Mouse (Mus musculus): ENCODE results near the gene Gng2. TPM values are rescaled to one million over a fixed set of nuclear protein-coding genes. Genes with fewer than 3 reads are reported as not detected.
"Not testable (repeated sequence)": the region's sequence is repeated elsewhere in the genome, so short reads cannot be mapped to it uniquely, and the experiment has no call there.

The Gng2 gene
- polyA plus RNA-seq, 1 experiment = 12.0 TPM

DNA sequence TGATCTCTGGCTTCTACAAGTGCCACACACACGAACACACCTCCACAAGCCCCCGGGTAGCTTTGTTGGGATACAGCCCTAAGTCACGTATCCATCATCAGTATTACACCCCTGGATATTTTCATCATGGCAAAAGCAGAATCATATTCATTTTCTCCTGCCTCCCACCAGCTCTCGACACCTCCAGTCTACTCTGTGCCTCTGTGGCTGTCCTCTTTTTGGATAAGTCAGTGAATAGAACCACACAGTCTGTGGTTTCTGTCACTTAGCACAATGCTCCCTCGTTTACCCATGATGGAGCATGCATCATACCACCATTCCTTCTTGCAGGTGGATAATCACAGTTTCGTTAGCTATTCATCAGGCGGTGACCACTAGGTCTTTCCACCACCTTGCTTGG lies 31.2 kb downstream of the Gng2 start:
- no peak for DNase-seq (ENCODE audit: low read depth, low spot score)
- 86% methylated on average over 7 of the region's 7 CpGs for WGBS

DNA sequence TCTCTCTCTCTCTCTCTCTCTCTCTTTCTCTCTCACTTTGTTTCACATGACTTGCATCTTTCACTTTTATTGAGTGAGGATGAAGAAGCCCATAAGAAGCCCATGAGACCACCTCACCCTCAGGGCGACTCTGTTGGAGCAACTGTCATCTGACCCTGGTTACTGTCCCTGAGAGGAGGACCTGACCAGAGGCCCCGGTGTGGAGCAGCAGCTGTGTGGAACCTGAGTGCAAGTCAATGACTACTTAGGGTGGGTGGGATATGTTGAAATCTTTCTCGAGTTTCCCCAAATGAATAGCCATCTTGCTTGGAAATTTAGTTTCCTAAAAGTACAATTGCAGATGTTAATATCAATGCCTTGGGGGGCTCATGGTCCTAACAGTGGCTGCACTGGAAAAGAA lies 34.7 kb downstream of the Gng2 start:
- no peak for DNase-seq (ENCODE audit: low read depth, low spot score)
- 76% methylated on average over 3 of the region's 3 CpGs for WGBS

DNA sequence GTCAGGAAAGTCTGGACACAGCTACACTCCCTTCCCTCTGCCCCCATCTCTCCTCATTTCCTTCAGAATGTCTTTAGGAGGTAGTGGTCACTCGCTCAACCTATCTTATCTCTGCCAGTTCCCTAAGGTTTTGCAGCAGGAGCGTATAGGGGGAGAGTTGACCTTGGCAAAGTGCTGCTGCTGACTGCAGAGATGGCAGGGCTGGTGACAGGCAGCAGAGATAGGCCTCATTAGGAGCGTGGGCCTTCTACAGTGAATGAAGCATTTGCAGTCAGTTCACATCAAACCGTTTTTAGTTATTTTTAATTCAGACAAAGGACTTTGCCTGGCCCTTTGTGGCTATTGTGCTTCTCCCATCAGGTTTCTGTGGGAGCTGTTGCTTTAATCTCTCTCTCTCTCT lies 35.1 kb downstream of the Gng2 start:
- DNase-seq (ENCODE audit: low read depth, low spot score) = no peak
- WGBS = 76% methylated on average over 4 of the region's 4 CpGs

DNA sequence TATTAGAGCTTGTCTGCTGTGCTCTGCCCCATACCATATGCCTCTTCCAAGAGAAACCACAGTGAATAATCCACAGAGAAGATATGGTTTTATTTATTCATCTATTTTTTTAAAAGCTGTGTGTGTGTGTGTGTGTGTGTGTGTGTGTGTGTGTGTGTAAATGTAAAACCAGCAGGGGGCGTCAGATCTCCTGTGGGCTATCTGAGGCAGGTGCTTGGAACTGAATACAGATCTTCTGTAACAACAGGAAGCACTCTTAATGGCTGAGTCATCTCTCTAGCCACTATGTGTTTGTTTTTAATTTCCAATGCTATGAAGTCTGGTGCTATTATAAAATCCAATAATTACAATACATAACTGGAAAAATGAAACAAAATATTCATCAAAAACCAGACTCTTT lies 37.4 kb downstream of the Gng2 start:
- DNase-seq (ENCODE audit: low read depth, low spot score) = no peak
- WGBS = 81% methylated on average over 1 of the region's 1 CpGs

DNA sequence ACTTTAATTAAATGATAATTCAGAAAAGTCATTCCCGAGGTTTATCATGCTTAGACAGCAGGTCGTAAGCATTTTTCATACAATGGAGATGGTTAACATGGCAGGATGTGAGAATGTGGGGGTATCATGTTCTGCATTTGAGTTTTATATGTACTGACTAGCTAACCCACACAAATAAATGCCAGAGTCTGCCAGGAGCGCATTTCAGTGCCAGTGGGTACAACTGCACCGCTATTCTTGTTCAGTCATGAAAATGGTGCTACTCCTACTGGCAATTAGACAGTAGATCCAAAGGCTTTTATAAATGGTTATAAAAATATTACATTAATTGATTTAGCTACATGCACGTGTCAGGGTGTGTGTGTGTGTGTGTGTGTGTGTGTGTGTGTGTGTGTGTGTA lies 38.9 kb downstream of the Gng2 start:
- no peak for DNase-seq (ENCODE audit: low read depth, low spot score)
- 79% methylated on average over 5 of the region's 5 CpGs for WGBS

DNA sequence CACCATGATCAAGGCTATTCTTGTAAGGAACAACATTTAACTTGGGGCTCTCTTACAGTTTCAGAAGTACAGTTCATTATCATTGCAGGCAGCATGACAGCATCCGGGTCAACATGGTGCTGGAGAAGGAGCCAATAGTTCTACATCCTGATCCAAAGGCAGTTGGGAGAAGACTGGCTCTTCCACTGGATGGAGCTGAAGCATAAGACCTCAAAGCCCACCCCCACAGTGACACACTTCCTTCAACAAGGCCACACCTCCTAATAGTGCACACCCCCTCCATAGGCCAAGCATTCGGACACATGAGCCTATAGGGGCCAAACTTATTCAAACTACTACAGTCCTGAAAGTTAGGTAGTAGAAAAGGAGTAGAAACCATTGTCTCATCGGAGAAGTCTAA lies 42.3 kb downstream of the Gng2 start:
- 88% methylated on average over 3 of the region's 3 CpGs for WGBS
- no peak for DNase-seq (ENCODE audit: low read depth, low spot score)

DNA sequence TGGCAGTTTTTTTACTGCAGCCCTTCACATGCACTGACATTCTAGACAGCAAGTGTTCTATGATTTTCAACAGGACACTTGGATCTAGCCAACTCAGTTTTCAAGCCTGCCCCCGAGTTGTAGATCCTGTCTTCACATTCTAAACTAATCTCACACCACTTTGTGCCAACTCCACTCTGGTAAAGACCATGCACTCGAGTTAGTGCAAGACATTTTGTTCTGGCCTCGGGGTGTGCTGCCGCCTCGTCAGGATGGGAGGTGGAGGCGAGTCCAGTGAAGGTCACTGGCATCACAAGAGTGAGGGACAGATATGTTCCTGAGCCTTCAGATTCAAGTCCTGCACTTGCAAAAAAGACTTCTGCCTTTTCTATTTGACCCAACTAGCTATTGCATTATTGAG lies 44.1 kb downstream of the Gng2 start:
- 78% methylated on average over 6 of the region's 6 CpGs for WGBS
- no peak for DNase-seq (ENCODE audit: low read depth, low spot score)

DNA sequence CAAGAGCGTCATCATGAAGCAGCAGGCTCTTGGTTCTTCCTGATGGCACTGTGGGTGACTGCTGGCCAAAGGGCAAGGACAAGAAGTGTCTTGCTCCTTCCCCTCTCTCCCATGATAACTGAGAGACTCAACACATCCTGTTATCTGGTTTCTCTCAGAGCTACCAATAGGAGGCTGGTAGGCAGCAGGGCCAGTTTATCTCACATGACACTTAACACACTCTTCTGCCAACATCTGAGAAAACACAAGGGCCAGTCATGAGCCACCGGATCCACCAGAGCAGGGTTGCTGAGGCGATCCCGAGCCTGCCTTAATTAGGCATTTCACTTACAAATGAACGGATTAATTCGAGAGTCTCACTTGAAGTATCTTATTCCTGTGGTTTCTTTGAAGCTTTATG lies 49.5 kb downstream of the Gng2 start:
- 56% methylated on average over 6 of the region's 6 CpGs for WGBS
- DNase-seq (ENCODE audit: low read depth, low spot score) = no peak

DNA sequence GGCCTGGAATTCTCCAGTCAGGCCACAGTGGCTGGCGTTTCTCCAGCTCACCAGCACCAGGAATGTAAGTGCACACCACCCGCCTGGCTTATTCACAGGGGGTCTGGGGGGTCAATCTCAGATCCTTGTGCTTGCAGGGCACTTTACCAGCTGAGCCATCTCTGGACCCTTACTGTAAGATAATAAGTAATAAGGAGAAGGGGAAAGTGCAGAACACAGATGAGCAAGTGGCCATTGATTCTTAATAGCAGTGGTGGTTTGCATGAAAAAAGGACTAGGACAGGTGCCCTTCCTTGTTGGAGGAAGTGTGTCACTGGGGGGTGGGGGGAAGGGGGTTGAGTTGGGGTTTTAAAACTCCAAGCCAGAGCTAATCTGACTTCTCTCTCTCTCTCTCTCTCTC lies 50.3 kb downstream of the Gng2 start:
- no peak for DNase-seq (ENCODE audit: low read depth, low spot score)
- WGBS = 69% methylated on average over 2 of the region's 2 CpGs

DNA sequence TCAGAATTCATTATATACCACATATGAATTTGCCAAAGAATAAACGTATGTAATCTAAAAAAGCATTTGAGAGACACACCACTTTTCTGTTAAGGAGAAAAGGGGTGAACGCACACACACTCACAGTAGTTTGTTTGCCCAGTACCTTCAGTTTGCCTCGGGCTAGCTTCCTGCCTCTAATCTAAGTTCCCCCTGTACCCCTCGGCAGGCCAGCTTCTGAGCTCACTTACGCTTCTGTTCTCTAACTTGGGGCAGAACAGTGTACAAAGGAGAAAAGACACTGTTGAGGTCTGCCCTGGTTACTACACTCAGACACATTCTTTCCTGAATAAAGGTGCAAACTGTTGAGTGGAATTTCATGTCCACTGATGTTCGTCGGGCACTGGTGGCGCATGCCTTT lies 51.1 kb downstream of the Gng2 start:
- DNase-seq (ENCODE audit: low read depth, low spot score) = no peak
- 75% methylated on average over 8 of the region's 8 CpGs for WGBS

DNA sequence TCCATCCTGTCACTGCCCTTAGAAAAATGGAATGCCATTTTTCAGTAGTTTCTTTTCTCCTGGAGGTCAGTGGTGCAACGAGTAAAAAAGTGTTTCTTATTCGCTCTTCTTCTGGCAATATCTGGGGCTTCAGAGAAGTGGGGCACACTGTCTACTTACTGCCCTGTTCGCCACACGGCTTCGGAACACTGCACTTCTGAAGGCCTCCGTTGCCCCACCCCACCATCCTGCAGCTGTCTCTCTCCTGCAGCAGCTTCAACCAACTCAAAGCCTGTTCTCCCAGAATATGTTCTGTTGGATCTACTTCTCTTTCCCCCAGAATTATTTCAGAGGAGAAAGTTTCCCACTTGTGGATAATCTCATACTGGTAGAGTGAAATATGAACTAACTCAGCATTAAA lies 52.3 kb downstream of the Gng2 start:
- 74% methylated on average over 6 of the region's 6 CpGs for WGBS

DNA sequence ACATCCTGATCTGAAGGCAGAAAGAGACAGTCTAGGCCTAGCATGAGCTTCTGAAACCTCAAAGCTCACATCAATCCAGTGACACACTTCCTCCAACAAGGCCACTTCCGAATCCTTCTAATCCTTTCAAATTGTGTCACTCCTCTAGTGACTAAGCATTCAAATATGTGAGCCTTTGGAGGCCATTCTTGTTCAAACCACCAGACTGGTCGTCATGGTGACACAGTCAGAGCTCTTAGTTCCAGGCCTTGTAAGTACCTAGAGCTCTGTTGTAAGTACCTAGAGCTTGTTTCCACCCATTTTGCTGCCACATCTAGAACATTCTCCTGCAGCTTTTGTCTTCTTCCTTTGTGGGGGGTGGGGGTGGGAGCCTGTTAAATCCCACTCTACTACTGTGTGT lies 53.3 kb downstream of the Gng2 start:
- 93% methylated on average over 2 of the region's 2 CpGs for WGBS

More for the DNA sequence above, 52.3 kb downstream of the Gng2 start:
- no peak for DNase-seq (ENCODE audit: low read depth, low spot score)

DNA sequence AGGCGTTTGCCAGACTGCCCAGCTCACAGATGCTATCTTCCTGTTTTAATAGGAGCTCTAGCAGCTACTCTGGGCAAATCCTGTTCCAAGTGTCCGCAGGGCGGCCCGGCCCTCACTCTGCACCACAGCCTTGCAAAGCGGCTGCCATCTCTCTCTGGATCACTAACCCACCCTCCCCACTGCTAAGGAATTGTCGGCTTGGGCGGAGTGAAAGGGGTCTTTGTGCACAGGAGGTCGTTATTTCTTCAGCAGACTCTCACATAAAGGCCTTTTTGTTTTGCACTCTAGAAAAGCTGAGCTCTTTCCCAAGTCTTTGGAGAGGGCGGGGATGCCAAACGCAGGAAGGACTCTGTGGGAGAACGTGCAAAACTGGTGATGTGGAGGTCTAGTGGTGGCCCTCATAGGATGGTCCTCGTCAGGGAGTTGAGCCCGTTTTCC lies 57.2 kb downstream of the Gng2 start:
- 43% methylated on average over 13 of the region's 13 CpGs for WGBS
- DNase-seq (ENCODE audit: low read depth, low spot score) = no peak

More for the DNA sequence above, 53.3 kb downstream of the Gng2 start:
- no peak for DNase-seq (ENCODE audit: low read depth, low spot score)

DNA sequence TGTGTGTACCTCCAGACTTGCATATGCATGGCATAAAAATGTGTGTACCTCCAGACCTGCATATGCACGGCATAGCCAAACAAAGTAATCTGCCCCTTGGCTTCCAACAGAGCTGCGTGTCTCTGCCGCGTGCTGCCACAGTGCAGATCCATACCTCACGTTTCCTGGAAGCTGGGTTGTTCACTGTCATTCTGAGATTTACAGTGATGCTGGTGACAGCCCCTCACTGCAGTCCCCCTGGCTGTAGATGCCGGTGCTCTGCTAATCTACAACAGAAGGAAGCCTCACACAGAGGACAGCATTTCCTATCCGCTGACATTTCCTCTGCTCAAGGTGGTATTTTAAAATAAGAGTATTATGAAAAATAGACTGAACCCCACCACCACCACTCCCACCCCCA lies 57.6 kb downstream of the Gng2 start:
- 83% methylated on average over 7 of the region's 7 CpGs for WGBS
- DNase-seq (ENCODE audit: low read depth, low spot score) = no peak

DNA sequence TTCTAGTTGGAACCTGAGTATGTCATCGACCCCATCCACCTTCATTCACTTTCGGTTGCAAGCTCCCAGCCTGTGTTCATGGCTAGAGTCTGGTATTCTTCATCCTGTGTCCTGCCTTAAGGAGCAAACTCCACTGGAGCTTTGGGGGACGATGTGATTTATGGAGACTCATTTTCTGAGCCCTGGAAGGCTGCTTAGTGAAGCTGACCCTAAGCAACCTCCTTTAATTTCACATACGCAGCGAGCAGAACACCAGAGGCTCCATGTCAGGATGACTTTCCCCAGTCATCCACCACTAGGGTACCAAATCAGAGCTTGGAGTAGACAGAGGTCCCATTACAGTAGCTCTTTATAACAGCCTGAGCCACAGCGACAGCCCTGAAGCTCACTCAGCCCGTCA lies 59.9 kb downstream of the Gng2 start:
- DNase-seq (ENCODE audit: low read depth, low spot score) = no peak
- WGBS = 83% methylated on average over 7 of the region's 7 CpGs

DNA sequence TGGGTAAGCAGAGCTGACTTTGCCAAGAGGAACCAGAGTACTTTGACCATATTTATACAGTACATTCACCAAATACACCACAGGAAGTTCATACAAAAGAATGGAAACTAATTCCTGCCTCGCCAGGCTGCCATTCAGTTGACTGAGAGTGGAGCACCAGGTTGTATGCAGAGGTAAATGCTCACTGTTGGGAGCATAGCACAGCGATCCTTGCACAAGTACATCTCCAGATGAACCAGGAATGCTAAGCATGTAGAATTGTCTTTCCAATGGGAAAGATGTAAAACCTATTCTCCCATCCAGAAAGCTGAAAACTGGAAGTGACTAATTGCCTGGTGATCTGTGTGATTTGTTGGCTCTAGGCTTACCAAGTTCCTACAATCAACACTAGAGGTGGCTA lies 61.1 kb downstream of the Gng2 start:
- WGBS = 84% methylated on average over 2 of the region's 2 CpGs
- DNase-seq (ENCODE audit: low read depth, low spot score) = no peak

DNA sequence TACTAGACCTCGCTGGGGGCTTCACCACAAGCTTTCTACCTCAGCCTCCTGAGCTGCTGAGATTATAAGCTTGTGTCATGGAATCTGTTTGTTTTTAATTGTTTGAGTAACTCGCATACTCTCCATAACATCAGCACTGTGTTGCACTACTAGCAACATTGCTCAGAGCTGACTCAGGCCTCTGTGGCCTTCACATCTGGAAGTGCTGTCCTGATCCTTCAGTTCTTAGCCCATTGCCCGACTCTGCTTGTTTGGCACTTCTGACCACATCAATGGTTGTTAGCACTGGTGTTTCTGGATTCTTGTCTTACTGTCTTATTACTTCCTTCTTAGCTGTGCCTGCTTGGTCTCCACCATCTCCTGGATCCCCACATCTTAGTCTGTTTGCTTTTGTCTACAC lies 64.5 kb downstream of the Gng2 start:
- DNase-seq (ENCODE audit: low read depth, low spot score) = no peak
- 67% methylated on average over 3 of the region's 3 CpGs for WGBS

DNA sequence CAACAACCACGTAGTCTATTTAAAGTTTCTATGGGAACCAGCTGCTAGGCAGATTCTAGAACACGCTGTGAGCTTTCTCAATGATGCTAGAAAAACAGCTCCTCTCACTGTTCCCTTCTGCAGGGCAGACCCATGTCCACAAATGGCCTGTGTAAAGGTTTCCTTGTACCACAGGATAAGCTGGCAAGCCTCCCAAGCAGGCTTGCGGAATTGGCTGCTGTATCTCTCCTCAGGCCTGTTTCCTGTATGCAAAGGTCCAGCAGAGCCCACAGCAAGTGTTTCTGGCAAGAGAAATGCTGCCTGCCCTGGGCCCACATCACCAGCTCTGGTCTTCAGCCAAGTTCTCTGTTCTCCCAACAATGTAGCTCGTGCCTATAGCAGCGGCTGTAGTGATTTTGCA lies 71.8 kb downstream of the Gng2 start:
- no peak for DNase-seq (ENCODE audit: low read depth, low spot score)
- WGBS = 62% methylated on average over 5 of the region's 5 CpGs

DNA sequence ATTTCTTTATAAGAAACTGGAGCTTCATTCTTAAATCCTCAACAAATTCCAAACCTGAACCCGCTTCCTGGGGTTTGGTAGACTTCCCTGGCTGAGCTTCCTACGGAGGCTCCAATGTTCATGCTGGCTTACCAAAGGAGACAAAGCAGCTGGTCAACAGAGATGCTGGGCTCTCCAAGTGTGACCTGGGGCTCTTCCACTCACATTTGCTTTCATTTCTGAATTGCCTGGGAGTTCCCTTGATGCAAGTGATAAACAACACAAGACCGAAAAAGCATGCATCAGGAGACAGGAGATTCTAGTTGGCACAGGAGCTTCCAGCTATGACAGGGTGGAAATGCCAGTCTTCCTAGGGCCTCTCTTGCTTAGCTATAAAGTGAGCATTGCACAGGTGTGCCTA lies 72.6 kb downstream of the Gng2 start:
- no peak for DNase-seq (ENCODE audit: low read depth, low spot score)
- 78% methylated on average over 3 of the region's 3 CpGs for WGBS

DNA sequence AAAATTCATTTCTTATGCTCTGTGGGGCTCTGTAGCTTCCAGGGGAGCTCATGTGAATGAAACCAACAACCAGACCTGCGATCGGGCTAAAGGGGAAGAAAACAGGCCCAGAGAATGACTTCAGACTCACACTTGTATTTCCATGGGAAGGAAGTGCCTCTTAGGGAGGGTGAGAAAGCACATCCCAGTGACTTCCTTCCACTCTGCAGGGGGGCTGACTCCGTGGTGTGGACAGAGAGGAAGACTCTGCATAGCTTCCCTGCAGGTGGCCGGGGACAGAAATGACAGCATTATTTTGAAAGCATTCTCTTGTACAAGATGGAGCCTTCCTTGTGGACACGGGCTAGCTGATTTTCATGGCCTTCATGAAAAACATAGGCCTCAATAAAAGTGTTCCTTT lies 73.4 kb downstream of the Gng2 start:
- DNase-seq (ENCODE audit: low read depth, low spot score) = no peak
- WGBS = 65% methylated on average over 5 of the region's 5 CpGs

DNA sequence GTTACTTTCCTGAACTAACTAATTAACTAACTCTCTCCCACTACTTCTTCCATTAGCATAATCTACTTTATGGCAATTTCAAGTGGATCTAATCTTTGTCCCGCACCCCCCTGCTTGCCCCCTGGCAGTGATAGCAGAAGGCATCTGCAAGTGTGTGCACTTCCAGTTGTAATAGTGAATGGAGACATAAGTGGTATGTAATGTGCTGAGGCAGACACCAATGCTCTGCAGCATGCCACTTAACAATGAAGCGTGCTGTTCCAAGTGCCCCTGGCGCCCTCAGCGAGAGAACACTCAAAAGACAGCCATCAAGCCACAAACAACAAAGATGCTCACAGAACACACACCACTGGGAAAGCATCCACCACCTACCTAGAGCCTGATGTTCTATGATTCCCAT lies 76.9 kb downstream of the Gng2 start:
- DNase-seq (ENCODE audit: low read depth, low spot score) = no peak
- 86% methylated on average over 4 of the region's 4 CpGs for WGBS

DNA sequence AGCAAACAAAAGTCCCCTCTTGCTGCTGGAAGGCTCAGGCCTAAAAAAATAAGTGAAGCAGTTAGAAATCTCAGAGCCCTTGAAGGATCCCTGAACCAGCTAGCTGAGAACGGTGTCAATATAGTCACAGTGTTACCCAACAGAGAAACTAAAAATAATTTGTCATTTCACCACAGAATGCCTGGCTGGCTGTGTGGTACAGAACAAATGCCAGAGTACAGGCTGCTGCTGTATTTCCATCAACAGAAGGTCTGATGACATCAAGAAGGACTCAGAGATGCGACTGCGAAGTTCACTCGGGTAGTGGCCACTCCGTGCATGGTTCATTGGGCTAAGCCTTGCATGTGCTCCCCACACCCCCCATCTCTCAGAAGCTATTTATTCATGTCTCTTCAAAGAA lies 89.9 kb downstream of the Gng2 start:
- DNase-seq (ENCODE audit: low read depth, low spot score) = no peak
- WGBS = 95% methylated on average over 5 of the region's 5 CpGs

DNA sequence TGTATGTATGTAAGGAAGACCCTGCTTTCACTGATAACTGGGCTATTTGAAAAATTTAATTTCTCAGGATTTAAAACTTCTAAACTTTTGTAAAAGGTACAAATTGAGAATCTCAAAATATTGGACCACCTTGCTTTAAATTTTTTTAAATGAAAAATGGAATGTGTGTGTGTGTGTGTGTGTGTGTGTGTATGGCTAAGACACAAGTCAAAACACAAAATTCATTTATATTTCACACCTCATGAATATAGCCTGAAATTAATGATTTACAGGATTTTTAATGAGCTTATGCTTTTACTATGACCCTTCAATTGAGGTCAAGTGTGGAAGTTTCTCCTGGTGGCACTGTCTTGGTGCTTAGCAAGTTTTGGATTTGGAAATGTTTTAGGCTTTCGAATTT lies 93.0 kb downstream of the Gng2 start:
- 91% methylated on average over 1 of the region's 1 CpGs for WGBS

More for the DNA sequence above, 93.0 kb downstream of the Gng2 start:
- not testable (repeated sequence) for DNase-seq (ENCODE audit: low read depth, low spot score)
